Mouse (Mus musculus) embryonic facial prominence, embryonic 11.5 days (tissue): Measurements from ENCODE around the gene Cd300ld3. TPM values are rescaled to one million over a fixed set of nuclear protein-coding genes. Genes with fewer than 3 reads are reported as not detected.

Experiments used
- ATAC-seq: fragments of 200-750 bp; cut with Nextera tagmentation; replicated peaks from 2 replicates; pipeline ENCODE4 v1.8.0; 2017; ENCODE audit warnings: low read depth; ENCODE audit not compliant: insufficient number of reproducible peaks, low FRiP score, low TSS enrichment
- DNase-seq: peaks from one replicate; pipeline ENCODE4 v3.0.0-alpha.2; 2015; ENCODE audit warnings: low spot score
- H3K27ac ChIP-seq: fragments of 300-500 bp; sonication (generic); replicated peaks from 2 replicates; pipeline ENCODE4 v1.5.1; 2014; ENCODE audit warnings: mild to moderate bottlenecking, low read depth, low read length, control low read depth
- H3K27me3 ChIP-seq: fragments of 300-500 bp; sonication (generic); 2 replicates; pipeline ENCODE4 v1.6.1; 2014; ENCODE audit warnings: mild to moderate bottlenecking, low read length, moderate library complexity, mixed read lengths; ENCODE audit not compliant: control insufficient read depth, insufficient read depth
- H3K36me3 ChIP-seq: fragments of 300-500 bp; sonication (generic); replicated peaks from 2 replicates; pipeline ENCODE4 v1.6.1; 2014; ENCODE audit warnings: low read depth, mild to moderate bottlenecking, low read length, moderate library complexity, mixed read lengths; ENCODE audit not compliant: control insufficient read depth, insufficient read depth
- H3K4me1 ChIP-seq: fragments of 300-500 bp; sonication (generic); 2 replicates; pipeline ENCODE4 v1.6.1; 2014; ENCODE audit warnings: low read length, mixed read lengths; ENCODE audit not compliant: control insufficient read depth, insufficient read depth
- H3K4me2 ChIP-seq: fragments of 300-500 bp; sonication (generic); 2 replicates; pipeline ENCODE4 v1.6.1; 2014; ENCODE audit warnings: low read depth, mild to moderate bottlenecking, control low read depth, low read length, moderate library complexity
- H3K4me3 ChIP-seq: fragments of 300-500 bp; sonication (generic); 2 replicates; pipeline ENCODE4 v1.5.1; 2014; ENCODE audit warnings: low read depth, low read length, control low read depth
- H3K9ac ChIP-seq: fragments of 300-500 bp; sonication (generic); replicated peaks from 2 replicates; pipeline ENCODE4 v1.6.1; 2014; ENCODE audit warnings: mild to moderate bottlenecking, control low read depth, low read length
- H3K9me3 ChIP-seq: fragments of 300-500 bp; sonication (generic); replicated peaks from 2 replicates; pipeline ENCODE4 v1.6.1; 2016; ENCODE audit warnings: mild to moderate bottlenecking, low read length, inconsistent platforms, mixed read lengths; ENCODE audit not compliant: control insufficient read depth
- WGBS: fragments of 180-500 bp; shearing (Covaris S2); extraction: QIAGEN DNeasy Blood & Tissue Kit; methylation state at CpG from one replicate; pipeline ENCODE4 v1.1.7; 2014; 5-methylcytosine and 5-hydroxymethylcytosine counted together
- polyA plus RNA-seq: library from polyadenylated mRNA; unstranded; fragments of >200 nt; fragmentation: Nextera tagmentation; extraction: Ambion mirVana; gene quantifications from 2 replicates; pipeline ENCODE4 v1.2.1, GENCODE M21; 2014

Gene Cd300ld3
- not detected in 2 replicates for polyA plus RNA-seq

GRCm38 (mm10) chr11:115048259-115048658, at the start of gene Cd300ld3:
Gene Cd300ld3, minus strand, starts transcription at chr11:115048409.
- Histone ChIP-seq H3K4me1 (no peaks in the 10 kb centered on the region), H3K27ac (no peak within 1 kb of the TSS), H3K36me3 (no peaks in the 10 kb centered on the region), H3K4me3 (no peak within 1 kb of the TSS), H3K27me3 (no peaks in the 10 kb centered on the region), H3K9ac (no peak within 1 kb of the TSS), H3K4me2 (no peak within 1 kb of the TSS), H3K9me3 (no peaks in the 10 kb centered on the region)
- DNase-seq (no peak), ATAC-seq (no peak)
- 76% methylated on average over 2 of the region's 2 CpGs for WGBS

DNA sequence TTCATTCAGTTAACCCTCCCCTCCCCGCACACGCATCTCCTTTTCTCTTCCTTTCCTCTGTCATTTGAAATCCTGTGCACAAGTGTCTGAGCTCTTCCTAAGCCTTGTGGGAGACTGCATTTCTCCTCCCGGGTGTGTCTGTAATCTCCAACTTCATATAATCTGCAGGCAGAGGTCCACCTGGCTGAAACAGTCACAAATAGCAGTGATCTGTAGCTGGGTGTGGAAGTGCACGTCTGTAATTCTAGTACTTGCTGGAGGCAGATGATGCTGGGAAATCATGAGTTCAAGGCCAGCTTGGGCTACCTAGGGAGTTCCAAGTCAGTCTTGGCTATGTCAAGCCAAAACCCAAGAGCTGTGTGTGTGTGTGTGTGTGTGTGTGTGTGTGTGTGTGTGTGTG, 43.9 kb upstream of the Cd300ld3 start:
- DNase-seq (no peak), ATAC-seq (no peak)
- Histone ChIP-seq H3K36me3 (no peaks in the 10 kb centered on the region), H3K27me3 (peaks cover 7% of the 10 kb centered on the region), H3K4me1 (0 out of 2 replicates have a peak, but pooled peaks cover 4% of the 10 kb centered on the region), H3K4me2 (no peak overlapping the region; the same call in 1 of the 2 replicates), H3K4me3 (no peak overlapping the region; the same call in 1 of the 2 replicates), H3K9ac (no peak overlapping the region), H3K27ac (no peak overlapping the region), H3K9me3 (no peaks in the 10 kb centered on the region)
- WGBS = 16% methylated on average over 4 of the region's 4 CpGs

DNA sequence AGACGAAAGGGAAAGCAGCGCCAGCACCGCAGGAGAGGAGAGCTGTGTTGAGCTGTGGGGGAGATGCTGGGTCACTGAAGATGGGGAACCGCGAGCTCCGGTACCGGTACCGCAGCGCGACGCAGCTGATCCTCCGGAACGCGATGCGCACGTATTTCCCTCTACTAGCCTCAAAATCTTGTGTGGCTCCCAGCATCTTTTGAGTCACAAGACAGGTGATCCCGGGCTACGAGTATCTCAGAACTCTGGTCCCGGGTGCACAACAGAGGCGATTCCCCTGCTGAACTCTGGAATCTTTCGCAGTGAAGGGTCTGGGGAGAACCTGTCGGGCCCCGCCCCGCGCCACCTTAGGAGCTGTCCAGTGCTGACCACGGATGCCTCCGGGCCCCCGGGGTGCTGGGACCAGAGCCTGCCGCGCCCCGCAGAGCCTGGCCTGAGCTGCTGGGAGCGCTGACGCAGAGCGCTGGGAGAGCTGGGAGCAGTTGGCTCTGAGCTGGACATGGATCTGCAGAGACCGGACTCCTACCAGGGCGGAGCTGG, 43.2 kb upstream of the Cd300ld3 start, which contains the start of gene Rab37:
Gene Rab37, plus strand, starts transcription at position 70 of the 540 bp plus-strand sequence.
- no peak within 1 kb of the TSS for H3K27ac ChIP-seq
- H3K4me3 ChIP-seq = peak within 1 kb of the TSS; percentile 12; the same call in 1 of the 2 replicates
- 0 out of 2 replicates have a peak, but pooled peaks cover 4% of the 10 kb centered on the region for H3K4me1 ChIP-seq
- 2% methylated on average over 36 of the region's 36 CpGs for WGBS
- H3K36me3 ChIP-seq = no peaks in the 10 kb centered on the region
- peaks cover 7% of the 10 kb centered on the region for H3K27me3 ChIP-seq
- peak within 1 kb of the TSS; percentile 42 for H3K4me2 ChIP-seq
- no peak within 1 kb of the TSS; the same call in 1 of the 2 replicates for H3K9ac ChIP-seq
- peak; percentile 67 for DNase-seq
- ATAC-seq = no peak
- no peaks in the 10 kb centered on the region for H3K9me3 ChIP-seq

DNA sequence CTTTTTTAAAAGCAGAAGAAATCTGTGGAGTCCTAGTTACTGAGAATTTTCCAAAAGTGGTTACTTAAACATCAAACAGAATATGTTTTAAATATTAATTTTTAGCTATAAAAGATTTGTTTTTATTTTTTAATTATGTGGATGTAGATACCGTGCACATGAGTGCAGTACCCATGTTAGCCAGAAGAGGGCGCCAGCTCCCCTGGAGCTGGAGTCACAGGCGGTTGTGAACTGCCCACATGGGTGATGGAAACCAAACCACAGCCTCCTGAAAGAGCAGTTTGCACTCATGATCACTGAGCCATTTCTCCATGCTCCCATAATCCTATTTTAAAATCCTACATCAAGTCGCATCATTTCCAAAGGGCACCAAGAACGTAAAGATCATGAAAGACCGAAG, 41.6 kb upstream of the Cd300ld3 start:
- no peak overlapping the region for H3K27ac ChIP-seq
- H3K9ac ChIP-seq = no peak overlapping the region
- H3K4me2 ChIP-seq = no peak overlapping the region
- WGBS = 64% methylated on average over 6 of the region's 6 CpGs
- H3K27me3 ChIP-seq = peaks cover 7% of the 10 kb centered on the region
- no peak overlapping the region for H3K4me3 ChIP-seq
- ATAC-seq = no peak
- H3K36me3 ChIP-seq = no peaks in the 10 kb centered on the region
- H3K9me3 ChIP-seq = no peaks in the 10 kb centered on the region
- DNase-seq = no peak
- H3K4me1 ChIP-seq = 0 out of 2 replicates have a peak, but pooled peaks cover 4% of the 10 kb centered on the region

- Histone ChIP-seq H3K9me3 (no peaks in the 10 kb centered on the region), H3K4me1 (no peaks in the 10 kb centered on the region), H3K9ac (no peak overlapping the region), H3K27ac (no peak overlapping the region), H3K4me3 (no peak overlapping the region), H3K27me3 (peaks cover 6% of the 10 kb centered on the region), H3K36me3 (no peaks in the 10 kb centered on the region), H3K4me2 (no peak overlapping the region)
- 61% methylated on average over 7 of the region's 7 CpGs for WGBS
- DNase-seq = no peak
- ATAC-seq = no peak
Observed at GRCm38 (mm10) chr11:115086213-115086612, 38.0 kb upstream of the Cd300ld3 start.

GRCm38 (mm10) chr11:115085064-115085463, 36.9 kb upstream of the Cd300ld3 start:
- Histone ChIP-seq H3K4me2 (no peak overlapping the region), H3K27ac (no peak overlapping the region), H3K4me1 (no peaks in the 10 kb centered on the region), H3K9me3 (no peaks in the 10 kb centered on the region), H3K27me3 (peaks cover 4% of the 10 kb centered on the region; the same call in 1 of the 2 replicates), H3K36me3 (no peaks in the 10 kb centered on the region), H3K9ac (no peak overlapping the region), H3K4me3 (no peak overlapping the region)
- 58% methylated on average over 8 of the region's 8 CpGs for WGBS
- DNase-seq (no peak), ATAC-seq (no peak)

GRCm38 (mm10) chr11:115084595-115084994, 36.4 kb upstream of the Cd300ld3 start:
- Histone ChIP-seq H3K4me3 (no peak overlapping the region), H3K4me1 (no peaks in the 10 kb centered on the region), H3K36me3 (no peaks in the 10 kb centered on the region), H3K9me3 (no peaks in the 10 kb centered on the region), H3K27me3 (peaks cover 4% of the 10 kb centered on the region; the same call in 1 of the 2 replicates), H3K27ac (no peak overlapping the region), H3K4me2 (no peak overlapping the region), H3K9ac (no peak overlapping the region)
- 38% methylated on average over 12 of the region's 12 CpGs for WGBS
- DNase-seq = no peak
- ATAC-seq = no peak

- Histone ChIP-seq H3K4me2 (no peak overlapping the region), H3K9ac (no peak overlapping the region), H3K4me3 (no peak overlapping the region), H3K9me3 (no peaks in the 10 kb centered on the region), H3K27me3 (peaks cover 4% of the 10 kb centered on the region; the same call in 1 of the 2 replicates), H3K27ac (no peak overlapping the region), H3K4me1 (no peaks in the 10 kb centered on the region), H3K36me3 (no peaks in the 10 kb centered on the region)
- WGBS = 41% methylated on average over 18 of the region's 18 CpGs
- DNase-seq (peak; percentile 90), ATAC-seq (0 out of 2 replicates have a peak, but pooled peaks have one; percentile 10)
Observed at GRCm38 (mm10) chr11:115083376-115084139, 35.3 kb upstream of the Cd300ld3 start.
